Mouse (Mus musculus) midbrain, postnatal 0 days (tissue): ENCODE measurements at regions not wholly inside any gene's neighbourhood (a gene's known extent, or its start where the extent isn't known, plus 50 kb on each side); places are given as distances from the start of the nearest gene placed in this dataset.

Experiments
- ATAC-seq: fragments of 200-750 bp; cut with Nextera tagmentation; 2 replicates; pipeline ENCODE4 v1.8.0; 2017; ENCODE audit warnings: moderate number of reproducible peaks, mild to moderate bottlenecking, moderate TSS enrichment, moderate library complexity; ENCODE audit not compliant: low FRiP score
- DNase-seq: peaks from one replicate; pipeline ENCODE4 v3.0.0-alpha.2; 2015; ENCODE audit warnings: low spot score
- H3K27ac ChIP-seq: fragments of 300-500 bp; sonication (generic); 2 replicates; pipeline ENCODE4 v1.5.1; 2014; ENCODE audit warnings: low read depth, mild to moderate bottlenecking, low read length, mixed read lengths
- H3K27me3 ChIP-seq: fragments of 300-500 bp; sonication (generic); 2 replicates; pipeline ENCODE4 v1.6.1; 2014; ENCODE audit warnings: low read length, control low read depth, mixed read lengths; ENCODE audit not compliant: insufficient read depth
- H3K36me3 ChIP-seq: fragments of 300-500 bp; sonication (generic); 2 replicates; pipeline ENCODE4 v1.6.1; 2014; ENCODE audit warnings: low read length, control low read depth, mixed read lengths; ENCODE audit not compliant: insufficient read depth
- H3K4me1 ChIP-seq: fragments of 300-500 bp; sonication (generic); 2 replicates; pipeline ENCODE4 v1.6.1; 2014; ENCODE audit warnings: mild to moderate bottlenecking, control low read depth, antibody characterized with exemption, low read length, mixed read lengths; ENCODE audit not compliant: insufficient read depth
- H3K4me2 ChIP-seq: fragments of 300-500 bp; sonication (generic); 2 replicates; pipeline ENCODE4 v1.6.1; 2014; ENCODE audit warnings: low read depth, mild to moderate bottlenecking, low read length, mixed read lengths; ENCODE audit not compliant: poor library complexity, severe bottlenecking
- H3K4me3 ChIP-seq: fragments of 300-500 bp; sonication (generic); 2 replicates; pipeline ENCODE4 v1.5.1; 2014; ENCODE audit warnings: low read depth, mild to moderate bottlenecking, low read length, moderate library complexity
- H3K9ac ChIP-seq: fragments of 300-500 bp; sonication (generic); replicated peaks from 2 replicates; pipeline ENCODE4 v1.6.1; 2014; ENCODE audit warnings: mild to moderate bottlenecking, low read length, moderate library complexity, mixed read lengths; ENCODE audit not compliant: poor library complexity, severe bottlenecking
- H3K9me3 ChIP-seq: fragments of 300-500 bp; sonication (generic); 2 replicates; pipeline ENCODE4 v1.6.1; 2016; ENCODE audit warnings: low read length, control low read depth
- CTCF ChIP-seq: IDR thresholded peaks from 2 replicates; pipeline ENCODE4 v1.5.1; 2016; ENCODE audit warnings: antibody characterized with exemption, mild to moderate bottlenecking
- WGBS: fragments of 180-500 bp; shearing (Covaris S2); extraction: QIAGEN DNeasy Blood & Tissue Kit; methylation state at CpG from one replicate; pipeline ENCODE4 v1.1.7; 2014; 5-methylcytosine and 5-hydroxymethylcytosine counted together

DNA sequence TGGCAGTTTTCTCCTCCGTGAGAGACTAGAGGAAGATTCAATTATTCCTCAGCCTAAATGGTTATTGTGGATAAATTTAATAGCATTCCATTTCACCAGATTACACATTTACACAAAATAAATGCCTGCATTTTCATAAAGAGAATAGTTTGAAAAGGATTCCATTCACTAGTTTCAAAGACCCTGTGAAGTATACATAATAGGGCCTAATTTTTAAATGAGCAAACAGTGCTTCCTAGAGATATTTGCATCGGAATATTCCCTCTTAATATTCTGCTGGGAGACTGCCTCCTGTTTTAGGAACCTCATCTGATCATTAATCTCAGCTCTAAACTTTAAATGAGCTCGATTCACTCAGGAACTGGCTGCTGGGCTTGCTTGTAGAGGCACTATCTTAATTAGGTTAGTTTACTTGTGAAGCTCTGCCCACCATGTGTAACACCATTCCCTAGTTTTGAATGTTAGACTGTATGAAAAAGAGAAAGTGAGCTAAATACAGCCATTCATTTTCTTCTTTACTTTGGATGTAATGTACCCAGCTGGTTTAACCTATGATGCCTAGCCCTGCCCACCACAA lies 1244.4 kb upstream of the Tenm4 start:
- no peak overlapping the region for H3K27ac ChIP-seq
- H3K36me3 ChIP-seq, result no peaks in the 10 kb centered on the region
- no peak overlapping the region for H3K9ac ChIP-seq
- no peaks in the 10 kb centered on the region for H3K4me1 ChIP-seq
- no peaks in the 10 kb centered on the region for H3K9me3 ChIP-seq
- no peaks in the 10 kb centered on the region for H3K27me3 ChIP-seq
- TF ChIP-seq CTCF, result no peak
- 62% methylated on average over 3 of the region's 3 CpGs for WGBS
- no peak overlapping the region for H3K4me3 ChIP-seq
- H3K4me2 ChIP-seq, result no peak overlapping the region
- DNase-seq (no peak), ATAC-seq (no peak)

DNA sequence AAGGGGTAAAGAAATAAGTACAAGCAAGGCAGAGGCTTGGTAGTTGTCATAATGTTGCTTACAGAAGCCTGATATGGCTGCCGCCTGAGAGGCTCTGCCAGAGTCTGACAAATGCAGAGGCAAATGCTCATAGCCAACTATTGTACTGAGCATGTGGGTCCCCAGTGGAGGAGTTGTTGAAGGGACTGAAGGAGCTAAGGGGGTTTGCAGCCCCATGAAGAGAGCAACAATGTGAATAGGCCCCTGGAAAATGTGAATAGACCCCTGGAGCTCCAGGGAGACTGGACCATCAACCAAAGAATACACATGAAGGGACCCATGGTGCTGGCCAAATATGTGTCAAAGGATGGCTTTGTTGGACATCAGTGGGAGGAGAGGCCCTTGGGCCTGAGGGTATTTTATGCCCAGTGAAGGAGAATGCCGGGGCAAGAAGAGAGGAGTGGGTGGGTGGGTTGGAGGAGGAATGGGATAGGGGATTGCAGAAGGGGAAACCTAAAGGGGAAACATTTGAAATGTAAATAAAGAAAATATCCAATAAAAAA lies 1207.2 kb upstream of the Tenm4 start:
- no peak overlapping the region for H3K9ac ChIP-seq
- 60% methylated on average over 2 of the region's 2 CpGs for WGBS
- no peaks in the 10 kb centered on the region for H3K27me3 ChIP-seq
- H3K9me3 ChIP-seq, result no peaks in the 10 kb centered on the region
- H3K4me2 ChIP-seq, result no peak overlapping the region
- no peak overlapping the region for H3K27ac ChIP-seq
- no peak overlapping the region for H3K4me3 ChIP-seq
- no peaks in the 10 kb centered on the region for H3K36me3 ChIP-seq
- no peaks in the 10 kb centered on the region for H3K4me1 ChIP-seq
- ATAC-seq (no peak), DNase-seq (peak; percentile 0)
- TF ChIP-seq CTCF, result no peak

DNA sequence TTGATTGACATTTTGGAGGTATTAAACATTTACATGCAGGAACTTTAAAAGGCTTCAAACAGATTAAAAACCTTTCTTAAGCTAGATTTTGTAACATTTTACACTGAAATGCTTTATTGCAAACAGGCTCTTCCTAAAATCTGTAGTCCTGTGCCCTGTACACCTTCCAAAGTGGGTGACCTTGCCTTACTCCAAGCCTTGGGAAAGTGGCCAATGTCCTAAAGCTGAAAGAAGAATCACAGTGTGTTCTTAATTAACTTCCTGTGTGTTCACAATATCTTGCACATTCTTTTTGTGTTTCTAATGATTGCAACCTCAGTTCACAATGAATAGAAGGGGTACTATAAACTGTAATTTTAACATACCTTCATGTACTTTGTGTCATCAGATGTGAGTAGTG lies 1203.4 kb upstream of the Tenm4 start:
- ATAC-seq, result no peak

GRCm38 (mm10) chr7:94975037-94975775 lies 1195.8 kb upstream of the Tenm4 start:
- H3K9me3 ChIP-seq, result no peaks in the 10 kb centered on the region
- DNase-seq (no peak), ATAC-seq (no peak)
- H3K4me3 ChIP-seq, result no peak overlapping the region
- no peaks in the 10 kb centered on the region for H3K36me3 ChIP-seq
- no peaks in the 10 kb centered on the region for H3K4me1 ChIP-seq
- TF ChIP-seq CTCF, result no peak
- no peak overlapping the region for H3K9ac ChIP-seq
- H3K27ac ChIP-seq, result no peak overlapping the region
- no peaks in the 10 kb centered on the region for H3K27me3 ChIP-seq
- 35% methylated on average over 2 of the region's 2 CpGs for WGBS
- no peak overlapping the region for H3K4me2 ChIP-seq

More for the DNA sequence above, 1203.4 kb upstream of the Tenm4 start:
- TF ChIP-seq CTCF, result no peak
- Histone ChIP-seq H3K4me2 (no peak overlapping the region), H3K36me3 (no peaks in the 10 kb centered on the region), H3K4me1 (no peaks in the 10 kb centered on the region), H3K27me3 (no peaks in the 10 kb centered on the region), H3K27ac (no peak overlapping the region), H3K9ac (no peak overlapping the region), H3K4me3 (no peak overlapping the region), H3K9me3 (no peaks in the 10 kb centered on the region)
- DNase-seq, result no peak

DNA sequence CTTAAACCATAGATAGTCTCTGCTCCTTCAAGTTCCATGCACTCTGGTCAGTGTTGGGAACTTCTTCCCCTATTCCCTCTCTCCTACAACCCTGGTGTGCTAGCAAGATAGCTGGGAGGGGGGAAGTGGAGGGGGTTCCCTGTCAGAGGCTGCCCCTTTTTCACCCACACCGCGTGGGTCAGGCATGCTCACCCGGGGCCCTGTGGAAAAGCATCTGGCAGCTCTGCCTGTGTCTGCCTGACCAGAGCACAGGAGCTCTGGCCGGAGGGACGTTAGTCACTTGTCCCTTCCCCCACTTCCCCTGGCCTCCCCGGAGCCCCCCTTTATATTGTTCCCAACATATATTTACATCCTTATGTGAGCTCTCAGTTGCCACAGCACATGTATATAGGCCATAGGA lies 1174.8 kb upstream of the Tenm4 start:
- Histone ChIP-seq H3K4me1 (no peaks in the 10 kb centered on the region), H3K27ac (no peak overlapping the region), H3K4me2 (no peak overlapping the region), H3K36me3 (no peaks in the 10 kb centered on the region), H3K9ac (no peak overlapping the region), H3K9me3 (no peaks in the 10 kb centered on the region), H3K4me3 (no peak overlapping the region), H3K27me3 (no peaks in the 10 kb centered on the region)
- no peak for DNase-seq
- TF ChIP-seq CTCF, result no peak
- WGBS, result 71% methylated on average over 6 of the region's 6 CpGs
- no peak for ATAC-seq

DNA sequence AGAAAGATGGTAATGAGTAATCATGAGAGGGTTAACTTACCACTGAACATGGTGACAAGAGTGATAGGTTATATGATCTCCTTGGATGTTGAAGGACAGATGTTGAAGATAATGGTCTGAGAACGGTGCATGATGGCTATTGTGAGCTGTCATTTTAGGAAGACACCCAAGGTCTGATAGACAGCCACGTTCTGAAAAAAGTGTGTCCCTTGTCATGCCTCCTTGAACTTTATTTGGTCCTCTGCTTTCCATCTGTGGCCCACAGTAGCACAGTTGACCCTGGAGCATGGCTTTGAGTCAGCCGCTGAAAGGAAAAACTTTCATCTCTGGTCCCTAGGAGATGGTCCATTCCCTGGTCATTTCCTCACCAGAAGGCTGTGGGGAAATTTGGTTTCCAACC lies 1166.9 kb upstream of the Tenm4 start:
- H3K27ac ChIP-seq, result no peak overlapping the region
- 82% methylated on average over 3 of the region's 3 CpGs for WGBS
- no peak overlapping the region for H3K4me3 ChIP-seq
- TF ChIP-seq CTCF, result no peak
- ATAC-seq (no peak), DNase-seq (no peak)
- no peaks in the 10 kb centered on the region for H3K4me1 ChIP-seq
- H3K9me3 ChIP-seq, result no peaks in the 10 kb centered on the region
- H3K9ac ChIP-seq, result no peak overlapping the region
- H3K36me3 ChIP-seq, result no peaks in the 10 kb centered on the region
- no peak overlapping the region for H3K4me2 ChIP-seq
- H3K27me3 ChIP-seq, result no peaks in the 10 kb centered on the region
